Comparison of ENCODE assay signal across 16 mouse cellular contexts in genomic region chr2:51931241-51931640, GRCm38 (mm10).
"Had no signal": no experiment of that assay in that cellular context is flagged by ENCODE, and none has a peak within 500 bp of the region (broad histone marks: within the 10 kb centered on the region; RNA-seq: fewer than 3 reads in every experiment).

No protein-coding gene starts in this region.

- H3K9me3 ChIP-seq: neural tube, embryonic 12.5 days; neural tube, embryonic 15.5 days had no signal

- ATAC-seq: intestine, postnatal 0 days had no signal

- H3K4me3 ChIP-seq: liver, embryonic 13.5 days; neural tube, embryonic 12.5 days; neural tube, embryonic 15.5 days had no signal

- H3K36me3 ChIP-seq: neural tube, embryonic 12.5 days; neural tube, embryonic 15.5 days had no signal

- H3K27ac ChIP-seq: liver, embryonic 13.5 days; neural tube, embryonic 12.5 days; neural tube, embryonic 15.5 days had no signal

- H3K27me3 ChIP-seq: liver, embryonic 13.5 days; neural tube, embryonic 12.5 days; neural tube, embryonic 15.5 days had no signal

- DNase-seq: kidney, adult 2 months; kidney, postnatal 14 days; kidney, postnatal 4 days; liver, embryonic 13.5 days; lung, adult 2 months; lung, postnatal 14 days; lung, postnatal 4 days; midbrain, embryonic 14.5 days; retina, postnatal 1 day; right cerebral cortex, postnatal 25 days; spleen, adult 18-20 months; thymus, adult 18-20 months; thymus, postnatal 36 days had no signal
